Mouse (Mus musculus) A20 (cell line): ENCODE measurements around the gene Rab14.

ENCODE experiments used
- DNase-seq: peaks from one replicate; pipeline ENCODE4 v3.0.0-alpha.2; 2011; ENCODE audit warnings: low read depth, low spot score

Rab14 gene

DNA sequence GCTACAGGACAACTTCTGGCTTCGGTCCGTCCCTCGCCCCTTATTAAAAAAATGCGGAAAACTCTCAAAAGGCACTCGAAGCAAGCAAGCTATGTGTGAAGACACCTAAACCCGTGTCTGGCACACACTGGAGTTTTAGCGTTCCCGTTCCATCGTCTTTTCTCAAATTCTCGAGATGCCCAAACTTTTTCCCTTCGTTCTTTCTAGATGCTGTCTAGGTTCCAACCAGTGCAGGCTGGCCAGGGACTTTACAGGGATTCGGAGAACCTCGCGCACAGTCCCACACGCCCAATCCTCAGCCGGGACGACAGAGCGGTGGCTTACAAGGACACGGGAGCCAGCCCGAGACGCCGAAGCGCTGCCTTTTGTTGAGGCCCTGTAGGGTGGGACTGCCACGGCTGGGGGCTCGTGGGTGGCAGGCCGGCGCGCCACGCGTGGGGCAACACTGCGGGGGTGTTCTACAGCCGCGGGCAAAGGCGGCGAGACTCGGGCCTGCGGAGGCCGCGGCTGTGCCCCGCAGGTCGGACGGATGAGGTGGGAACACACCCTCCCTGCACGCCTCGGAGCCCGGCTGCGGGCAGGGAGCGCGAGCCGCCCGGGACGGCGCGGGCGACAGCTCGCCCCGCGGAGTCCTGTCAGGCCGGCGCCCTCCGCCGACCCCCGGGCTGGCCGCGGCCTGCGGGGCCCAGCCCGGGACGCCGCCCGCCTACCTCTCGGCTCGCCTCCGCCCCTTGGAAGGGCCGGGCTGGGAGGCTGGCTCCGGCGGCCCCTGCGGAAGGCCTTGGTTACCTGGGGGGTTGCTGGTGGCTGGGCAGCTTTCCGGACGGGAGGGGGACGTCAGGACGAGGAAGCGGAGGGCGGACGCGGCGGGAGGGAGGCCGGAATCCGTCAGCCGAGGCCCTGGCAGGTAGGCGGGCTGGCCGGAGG lies 686 bp downstream of the Rab14 start:
- DNase-seq = peak; percentile 47

DNA sequence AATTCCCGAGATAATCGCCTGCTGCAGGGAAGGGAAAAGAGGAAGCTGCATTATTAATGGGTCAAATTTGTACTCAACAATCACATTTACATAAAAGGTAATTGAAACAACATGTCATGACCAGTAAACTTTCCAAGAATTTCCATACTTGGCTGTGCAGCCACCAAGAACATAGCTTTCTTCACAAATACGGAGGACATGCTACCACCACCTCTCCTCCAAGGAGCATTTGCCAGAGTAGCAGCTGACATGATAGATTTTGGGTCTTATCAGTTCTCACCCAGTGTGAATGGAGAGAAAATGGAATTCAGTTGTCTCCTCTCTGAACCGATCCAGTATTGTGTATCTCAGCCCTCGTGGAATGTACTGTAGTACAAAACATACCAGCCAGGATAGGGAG lies 1.4 kb downstream of the Rab14 start:
- peak; percentile 31 for DNase-seq

DNA sequence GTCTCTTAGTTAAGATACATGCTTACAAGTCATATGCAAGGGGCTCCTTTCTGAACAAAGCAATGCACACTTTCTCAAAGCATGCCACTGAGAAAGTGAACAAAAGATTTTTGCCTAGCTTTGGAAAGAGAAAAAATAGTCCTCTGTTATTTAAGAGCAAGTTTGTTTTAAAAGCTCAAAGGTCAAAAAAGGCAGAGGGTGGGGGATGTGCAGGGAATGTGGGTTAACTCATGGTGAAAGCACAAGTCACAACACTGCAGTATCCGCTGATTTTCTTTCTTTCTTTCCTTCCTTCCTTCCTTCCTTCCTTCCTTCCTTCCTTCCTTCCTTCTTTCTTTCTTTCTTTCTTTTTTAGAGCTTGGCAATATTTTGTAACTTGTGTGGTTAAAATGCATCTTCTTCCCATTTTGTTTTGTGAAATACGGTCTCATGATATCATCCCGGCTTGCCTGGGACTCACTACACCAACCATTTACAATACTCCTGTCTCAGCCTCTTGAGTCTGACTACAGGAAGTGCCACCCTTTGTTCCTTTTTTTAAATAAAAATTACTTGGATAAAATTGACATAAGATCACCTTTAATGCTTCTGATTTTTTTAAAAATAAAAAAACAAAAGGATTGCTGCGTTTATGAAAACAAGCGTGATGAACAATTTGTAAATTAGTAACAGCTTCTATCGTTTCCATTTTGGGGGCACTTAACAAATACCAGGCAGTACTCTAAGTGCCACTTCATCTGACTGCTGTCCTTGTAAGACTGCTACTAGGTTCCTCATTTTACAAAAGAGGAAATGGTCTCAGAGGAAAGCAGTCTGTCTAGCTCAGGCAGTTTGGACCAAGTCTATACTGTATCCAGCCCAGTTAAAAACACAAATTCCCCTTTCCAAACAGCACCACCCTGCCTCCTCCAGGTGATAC lies 5.0 kb downstream of the Rab14 start:
- peak; percentile 80 for DNase-seq

DNA sequence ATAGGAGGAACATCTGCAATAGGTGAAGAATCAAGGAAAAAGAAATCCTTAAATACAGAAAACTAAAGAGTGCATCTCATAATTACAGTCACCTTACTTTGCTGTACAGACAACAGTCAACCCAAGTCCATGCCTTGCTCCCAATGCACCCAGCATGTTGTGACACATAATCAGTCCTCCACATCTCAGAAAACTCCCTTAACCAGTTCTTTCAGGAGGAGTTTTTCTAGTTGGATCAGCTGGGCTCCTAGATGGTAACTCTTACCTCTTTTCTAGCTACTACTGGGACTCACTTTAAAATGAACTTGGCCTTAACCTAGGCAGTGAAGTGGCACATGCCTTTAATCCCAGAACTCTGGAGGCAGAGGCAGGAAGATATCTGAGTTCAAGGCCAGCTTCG lies 6.9 kb downstream of the Rab14 start:
- DNase-seq = no peak

DNA sequence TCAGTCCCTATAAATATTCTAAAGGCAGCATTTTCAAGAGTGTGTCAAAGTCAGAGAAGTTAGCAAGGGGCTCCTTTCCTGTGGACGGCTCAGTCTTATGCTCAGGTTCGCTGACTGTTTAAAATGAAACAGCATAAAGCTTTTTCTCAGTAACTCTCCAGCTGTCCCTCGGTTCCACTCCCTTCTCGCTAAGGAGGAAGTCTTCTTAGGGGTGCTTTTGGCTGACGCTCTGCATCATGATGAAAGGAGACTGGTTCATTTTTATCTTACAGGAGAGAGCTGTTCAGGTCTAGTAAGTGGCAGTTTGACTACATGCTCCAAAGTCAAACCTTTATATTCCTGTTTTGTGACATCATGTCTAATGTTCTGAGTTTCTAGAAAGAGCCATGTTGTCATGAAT lies 12.0 kb downstream of the Rab14 start:
- DNase-seq = no peak

DNA sequence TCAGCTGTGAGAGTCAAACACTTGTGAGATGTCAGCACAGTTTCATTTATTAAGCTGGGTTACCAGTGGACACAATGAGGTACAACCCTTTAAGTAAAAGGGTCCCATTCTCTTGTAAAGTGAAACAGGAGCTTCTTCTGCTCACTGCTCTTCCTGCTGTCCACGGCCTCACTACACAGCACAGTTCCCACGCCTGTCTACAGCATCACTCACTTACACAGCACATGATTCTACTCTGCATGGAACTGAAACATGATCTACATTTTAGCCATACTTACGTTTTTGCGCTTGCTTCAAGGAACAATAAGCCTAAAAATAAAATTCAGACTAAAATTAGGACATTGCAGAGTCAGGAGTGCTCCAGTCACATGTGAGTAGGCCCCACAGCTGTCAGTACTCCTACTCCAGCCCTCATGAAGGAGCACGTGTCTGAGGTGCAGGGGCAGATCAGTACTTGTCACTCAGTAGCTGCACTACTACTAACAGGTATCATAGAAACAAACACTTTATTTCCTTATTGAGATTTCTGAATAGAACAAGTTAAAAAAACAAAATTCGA lies 17.7 kb downstream of the Rab14 start:
- no peak for DNase-seq

DNA sequence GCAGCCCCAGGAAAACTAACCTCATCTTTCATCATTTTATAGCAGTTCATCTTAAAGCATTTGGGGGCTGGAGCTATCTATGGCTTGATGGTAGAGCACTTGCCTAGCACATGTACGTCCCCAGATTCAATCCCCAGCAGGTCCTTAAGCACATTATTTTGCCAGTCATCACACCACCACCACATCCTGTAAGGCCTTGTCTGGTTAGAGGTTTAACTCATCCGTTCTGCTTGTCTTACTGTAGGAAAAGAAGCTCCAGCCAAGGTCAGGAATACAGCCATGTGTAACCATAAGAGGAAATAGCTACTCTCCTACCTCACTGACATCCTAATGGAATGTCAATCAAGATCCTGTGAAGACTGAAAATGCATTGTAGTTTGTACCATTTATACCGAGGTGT lies 22.8 kb downstream of the Rab14 start:
- DNase-seq = no peak

DNA sequence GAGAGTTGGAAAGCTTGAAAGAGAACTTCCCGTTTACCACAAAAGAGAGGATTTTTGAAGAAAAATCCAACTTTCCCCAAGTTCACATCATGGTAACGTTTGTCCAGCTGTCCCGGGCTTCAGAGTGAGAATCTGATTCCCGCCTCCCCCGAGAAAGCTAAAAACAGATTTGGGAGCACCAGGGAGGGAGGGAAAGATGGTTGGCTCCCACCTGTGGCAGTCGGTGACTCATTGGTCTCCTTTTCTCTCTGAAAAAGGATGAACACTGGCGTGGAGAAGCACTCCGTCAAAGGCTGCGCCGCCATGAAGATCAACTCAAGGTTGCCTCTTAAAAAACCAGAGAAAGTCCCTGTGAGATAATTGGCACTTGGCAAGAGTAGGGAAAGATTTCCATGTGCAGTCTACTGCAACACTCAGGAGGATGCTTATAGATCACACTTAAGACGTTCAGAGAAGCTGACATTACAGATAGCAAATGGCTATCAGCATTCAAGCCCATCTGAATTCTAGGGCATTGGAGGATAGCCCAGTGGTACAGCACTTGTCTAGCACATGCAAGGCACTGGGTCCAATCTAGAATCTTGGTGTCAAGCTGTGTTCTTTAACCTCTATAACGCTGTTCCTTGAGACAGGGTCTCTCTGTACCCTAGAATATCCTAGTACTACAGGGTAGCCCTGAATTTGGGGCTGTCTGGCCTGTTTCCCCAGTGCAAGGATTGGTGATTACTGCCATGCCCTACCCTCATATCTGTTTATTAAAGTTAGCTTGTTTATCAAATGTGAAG lies 25.4 kb downstream of the Rab14 start:
- no peak for DNase-seq

DNA sequence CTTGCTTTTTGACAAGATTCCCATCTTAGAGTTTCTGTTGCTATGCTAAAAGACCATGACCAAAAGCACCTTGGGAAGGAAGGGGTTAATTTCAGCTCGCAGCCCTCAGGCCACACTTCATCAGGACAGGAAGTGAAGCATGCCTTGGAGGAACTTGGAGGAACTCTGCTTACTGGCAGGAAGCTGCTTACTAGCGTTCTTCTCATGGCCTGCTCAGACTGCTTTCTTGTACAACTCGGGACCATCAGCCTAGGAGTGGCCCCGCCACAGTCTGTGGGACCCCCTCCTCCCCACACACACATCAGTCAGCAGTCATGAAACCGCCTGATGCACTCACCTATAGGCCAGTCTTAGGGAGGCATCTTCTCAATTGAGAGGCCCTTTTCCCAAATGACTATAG lies 26.8 kb downstream of the Rab14 start:
- no peak for DNase-seq

DNA sequence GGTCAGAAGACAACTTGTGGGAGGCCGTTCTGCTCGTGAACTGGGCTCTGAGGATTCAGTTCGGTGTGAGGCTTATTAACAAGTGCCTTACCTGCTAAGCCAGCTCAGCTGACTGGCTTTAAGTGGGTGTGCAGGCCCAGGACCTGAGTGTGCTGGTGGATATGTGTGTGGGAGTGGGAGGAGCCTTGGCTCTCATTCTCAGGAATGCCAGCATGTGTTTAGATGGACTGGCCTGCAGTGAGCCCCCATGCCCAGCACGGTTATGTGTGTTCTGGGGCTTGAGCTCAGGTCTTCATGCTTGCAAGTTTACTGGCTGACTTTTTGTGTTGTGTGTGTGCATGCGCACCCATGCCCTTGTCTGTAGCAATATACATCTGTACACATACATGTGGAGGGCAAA lies 27.3 kb downstream of the Rab14 start:
- DNase-seq = no peak

DNA sequence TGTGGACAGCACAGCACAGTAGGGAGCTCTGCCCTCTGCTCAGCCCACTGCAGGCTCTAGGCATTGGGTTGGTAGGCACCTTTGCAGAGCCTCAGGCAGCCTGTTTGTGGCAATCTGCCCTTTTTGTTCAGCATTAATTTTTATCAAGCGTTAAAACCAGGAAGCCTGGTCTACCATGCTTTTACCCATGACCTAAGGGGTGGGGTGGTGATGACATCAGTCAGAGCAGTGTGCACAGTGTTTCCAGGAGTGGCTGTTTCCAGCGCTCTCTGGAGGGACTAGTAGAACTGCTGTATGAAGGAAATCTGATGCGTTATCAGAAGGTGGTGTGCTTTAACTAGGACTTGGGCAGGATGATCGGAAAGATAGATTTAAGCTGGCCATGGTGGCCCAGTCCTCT lies 28.7 kb downstream of the Rab14 start:
- no peak for DNase-seq

DNA sequence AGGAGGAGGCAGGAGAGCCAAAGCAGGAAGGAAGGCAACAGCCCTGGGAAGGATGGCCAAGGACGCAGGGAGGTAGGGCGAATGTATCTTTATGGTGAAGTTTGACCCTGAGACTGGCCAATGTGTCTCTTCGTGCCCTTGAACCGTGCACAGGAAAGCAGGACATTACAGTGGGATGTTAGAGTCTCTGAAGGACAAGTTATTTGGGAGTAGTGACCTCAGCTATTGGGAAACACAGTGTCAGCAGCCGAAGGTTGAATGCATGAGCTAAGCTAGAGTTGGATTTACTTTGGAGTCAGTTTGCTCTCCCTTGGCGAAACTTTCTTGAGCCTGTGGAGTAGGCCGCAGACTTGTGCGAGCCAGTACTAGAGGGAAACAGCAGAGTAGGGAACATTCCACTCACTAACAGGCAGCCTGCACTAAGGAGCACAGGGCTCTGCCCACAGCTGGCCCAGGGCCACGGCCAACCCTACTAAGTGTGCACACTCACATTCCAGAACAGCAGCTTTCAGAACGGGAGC lies 29.5 kb downstream of the Rab14 start:
- DNase-seq = no peak

DNA sequence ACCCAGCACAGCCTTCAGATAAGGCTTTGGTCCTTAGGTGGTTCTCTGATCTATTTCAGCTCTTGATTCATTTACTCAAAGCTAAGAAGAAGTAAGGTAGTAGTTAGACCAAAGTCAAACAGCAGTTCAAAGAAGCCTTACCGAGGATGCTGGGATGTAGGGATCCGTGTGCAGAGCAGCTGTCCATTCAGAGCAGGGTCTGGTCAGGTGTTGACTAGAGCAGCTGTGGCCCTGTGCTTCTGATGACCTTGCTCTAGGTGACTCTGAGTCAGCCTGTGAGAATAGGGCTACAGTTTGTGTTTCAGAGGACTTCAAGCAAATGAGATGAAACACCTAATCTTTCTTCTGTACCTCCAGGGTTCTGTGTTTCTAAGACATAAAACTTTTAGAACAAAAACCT lies 31.5 kb downstream of the Rab14 start:
- DNase-seq = no peak

DNA sequence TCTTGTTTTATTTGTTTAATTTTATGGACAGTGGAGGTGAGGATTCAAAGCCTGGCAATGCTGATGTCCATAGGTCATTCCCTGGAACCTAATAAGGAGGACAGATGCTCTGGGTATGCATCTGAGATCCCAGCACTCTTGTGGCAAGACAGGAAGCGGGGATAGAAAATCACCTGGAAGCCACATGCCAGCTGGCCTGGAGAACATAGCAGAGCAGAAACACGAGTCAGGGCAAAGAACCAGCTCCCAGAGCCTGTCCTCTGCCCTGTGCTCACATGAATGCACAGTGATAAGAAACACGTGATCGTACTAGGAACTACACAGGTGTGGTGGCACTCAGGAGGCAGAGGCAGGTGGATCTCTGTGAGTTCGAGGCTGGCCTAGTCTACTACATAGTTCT lies 34.1 kb downstream of the Rab14 start:
- no peak for DNase-seq

DNA sequence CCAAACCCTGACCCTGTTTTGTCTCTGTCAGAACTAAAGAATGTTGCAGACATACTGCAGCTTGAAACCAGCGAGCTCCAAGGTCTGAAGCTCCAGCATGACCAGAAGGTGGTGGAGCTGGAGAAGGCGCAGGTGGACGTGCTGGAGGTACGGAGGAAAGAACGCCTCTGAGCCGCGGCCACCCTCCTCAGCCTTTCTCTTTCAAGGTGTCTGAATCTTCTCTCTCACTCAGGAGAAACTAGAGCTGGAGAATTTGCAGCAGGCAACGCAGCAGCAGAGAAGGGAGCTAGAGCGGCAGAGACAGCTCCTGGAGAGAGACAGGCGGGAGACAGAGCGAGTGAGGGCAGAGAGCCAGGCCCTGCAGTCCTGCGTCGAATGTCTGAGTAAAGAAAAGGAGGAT lies 35.5 kb downstream of the Rab14 start:
- no peak for DNase-seq

DNA sequence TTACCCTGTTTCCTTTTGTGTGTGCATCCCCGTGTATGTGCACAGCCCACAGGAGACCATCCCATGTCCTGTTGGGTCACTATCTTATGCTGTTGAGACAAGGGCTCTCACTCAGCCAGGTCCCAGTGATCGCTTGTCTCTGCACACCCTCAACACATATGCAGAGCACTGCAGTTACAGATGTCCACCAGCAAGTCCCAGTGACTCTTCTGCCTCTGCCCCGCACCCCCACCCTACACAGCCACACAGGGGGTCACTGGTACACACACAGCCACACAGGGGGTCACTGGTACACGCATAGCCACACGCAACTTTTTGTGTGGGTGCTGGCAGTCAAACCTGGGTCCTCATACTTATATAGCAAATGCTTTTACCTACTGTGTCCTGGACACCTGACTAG lies 37.5 kb downstream of the Rab14 start:
- DNase-seq = no peak

DNA sequence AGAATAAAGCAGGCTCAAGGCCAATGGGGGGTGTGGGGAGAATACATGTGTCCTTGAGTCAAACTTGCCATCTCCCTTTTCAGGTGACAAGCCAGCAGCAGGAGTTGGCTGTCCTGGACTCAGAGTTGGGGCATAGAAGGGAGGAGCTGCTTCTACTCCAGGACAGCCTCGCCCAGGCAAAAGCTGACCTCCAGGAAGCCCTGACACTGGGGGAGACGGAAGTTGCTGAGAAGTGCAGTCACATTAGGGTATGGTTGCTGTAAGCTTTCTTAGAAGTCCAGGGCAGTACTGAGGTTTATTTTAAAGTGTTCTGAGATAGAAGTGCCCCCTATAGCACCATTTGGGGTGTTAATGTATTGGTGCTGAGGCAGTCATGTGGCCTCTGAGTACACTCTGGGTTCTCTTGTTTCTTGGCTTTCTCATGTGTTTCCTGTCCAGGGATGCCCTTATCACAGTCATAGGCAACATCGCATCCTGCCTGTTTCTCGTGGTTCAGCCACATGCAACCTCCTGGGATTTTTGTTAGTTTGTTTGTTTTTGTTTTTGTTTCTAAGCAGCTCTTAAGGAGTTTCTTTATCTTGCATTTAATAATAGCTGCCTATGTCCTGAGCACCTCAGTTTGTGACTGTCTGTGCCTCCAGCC lies 39.0 kb downstream of the Rab14 start:
- peak; percentile 17 for DNase-seq

DNA sequence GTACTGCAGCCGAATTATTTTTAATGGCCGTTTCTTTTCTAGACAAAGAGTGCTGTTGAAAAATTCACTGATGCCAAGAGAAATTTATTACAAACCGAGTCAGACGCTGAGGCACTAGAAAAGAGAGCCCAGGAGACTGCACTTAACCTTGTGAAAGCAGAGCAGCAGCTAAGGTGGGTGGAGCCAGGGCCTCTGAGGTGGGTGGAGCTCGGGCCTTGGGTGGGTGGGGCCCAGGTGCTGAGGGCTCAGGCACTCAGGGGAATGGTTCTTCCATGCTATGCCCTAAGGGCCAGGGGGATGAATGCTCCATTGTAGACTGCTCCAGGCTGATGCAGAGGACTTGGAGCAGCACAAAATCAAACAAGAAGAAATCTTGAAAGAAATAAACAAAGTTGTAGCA lies 40.7 kb downstream of the Rab14 start:
- peak; percentile 45 for DNase-seq

DNA sequence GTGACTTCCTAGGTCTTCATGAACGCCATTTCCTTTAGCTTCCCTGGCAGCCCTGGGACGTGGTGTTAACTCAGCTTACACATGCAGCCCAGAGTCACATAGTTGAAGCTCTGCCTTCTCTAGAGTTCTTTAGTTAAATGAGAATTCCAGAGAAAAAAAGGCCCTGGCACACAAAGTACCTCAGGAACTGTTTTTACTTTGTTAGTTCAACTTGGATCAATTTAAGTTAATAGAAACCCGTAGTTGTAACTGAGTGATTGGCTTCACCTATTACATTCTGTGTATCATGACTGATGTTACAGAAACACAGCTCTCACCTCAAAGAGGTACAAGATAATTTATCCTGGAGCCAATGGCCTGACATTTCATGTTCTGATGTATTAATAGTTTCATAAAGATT lies 42.6 kb downstream of the Rab14 start:
- DNase-seq = no peak

DNA sequence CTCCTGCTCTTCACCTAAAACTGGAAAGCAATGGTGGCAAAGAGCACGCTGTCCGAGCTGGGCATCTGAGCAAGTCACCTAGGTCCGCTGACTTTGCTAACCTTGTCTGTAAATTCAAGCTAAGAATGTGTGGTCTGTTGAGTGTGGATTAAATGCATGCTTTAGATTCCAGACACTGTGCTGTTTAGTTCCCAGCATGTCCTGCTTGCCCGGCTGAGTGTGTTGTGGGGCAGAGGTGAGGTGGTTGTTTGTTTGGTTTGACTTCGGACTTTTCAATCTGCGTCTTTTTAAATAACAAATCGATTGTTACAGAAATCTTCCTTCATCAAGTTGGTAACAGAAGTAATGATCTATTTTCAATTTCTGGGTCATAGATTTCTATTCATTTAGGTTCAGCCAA lies 43.1 kb downstream of the Rab14 start:
- no peak for DNase-seq

DNA sequence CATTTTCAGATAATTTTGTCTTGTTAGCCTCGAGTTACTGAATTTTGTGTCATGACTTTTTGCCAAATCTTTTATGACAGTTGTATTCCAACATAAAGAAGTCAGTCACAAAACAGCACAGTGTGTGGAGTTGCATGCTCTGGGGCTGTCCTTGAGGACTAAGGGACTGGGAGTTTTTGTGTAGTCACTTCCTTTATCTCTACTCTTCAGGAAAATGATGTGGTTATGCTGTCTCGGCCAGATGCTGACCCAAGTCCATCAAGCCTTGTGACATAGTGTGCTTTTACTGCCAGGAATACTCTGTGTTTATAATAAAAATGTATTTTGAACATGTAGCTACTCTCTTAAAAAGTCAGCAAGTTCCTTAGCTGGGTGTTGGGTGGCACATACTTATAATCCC lies 43.9 kb downstream of the Rab14 start:
- DNase-seq = no peak
